Mouse (Mus musculus): ENCODE data around the gene Pgm1. TPM values are rescaled to one million over a fixed set of nuclear protein-coding genes. Genes with fewer than 3 reads are reported as not detected.

Gene Pgm1
- polyA plus RNA-seq, 1 experiment from 2014 or later, result 41.1 TPM

GRCm38 (mm10) chr4:100032608-100033007 lies 103.4 kb downstream of the Pgm1 start:
- Histone ChIP-seq H3K36me3 (no peaks in the 10 kb centered on the region), H3K4me3 (no peak overlapping the region), H3K4me1 (peaks cover 4% of the 10 kb centered on the region; the same call in 1 of the 2 replicates), H3K9ac (no peak overlapping the region), H3K27ac (no peak overlapping the region), H3K27me3 (replicated peaks) (no peaks in the 10 kb centered on the region), H3K9me3 (no peaks in the 10 kb centered on the region), H3K4me2 (replicated peaks) (no peak overlapping the region)
- WGBS, result 92% methylated on average over 7 of the region's 7 CpGs
- no peak for ATAC-seq (ENCODE audit: low FRiP score, low read depth)

DNA sequence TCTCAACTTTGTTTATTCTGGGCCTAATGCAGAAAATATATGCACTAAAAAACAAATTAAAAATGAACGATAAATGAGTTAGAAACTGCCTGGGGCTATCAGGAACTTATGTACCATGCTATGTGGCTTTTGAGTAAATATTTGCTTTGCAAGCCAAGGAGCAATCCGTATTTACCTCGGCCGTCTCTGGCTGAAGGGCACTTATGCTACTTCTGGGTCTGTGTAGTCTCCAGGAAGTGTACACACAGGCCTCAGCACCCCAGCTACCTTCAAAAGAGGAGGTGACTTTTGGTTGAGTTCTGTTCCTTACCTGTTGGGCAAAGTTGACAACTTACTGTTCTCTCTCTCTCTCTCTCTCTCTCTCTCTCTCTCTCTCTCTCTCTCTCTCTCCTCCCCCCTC lies 104.7 kb downstream of the Pgm1 start:
- no peaks in the 10 kb centered on the region for H3K27me3 ChIP-seq (replicated peaks)
- 88% methylated on average over 4 of the region's 4 CpGs for WGBS
- H3K36me3 ChIP-seq, result no peaks in the 10 kb centered on the region
- no peak for ATAC-seq (ENCODE audit: low FRiP score, low read depth)
- no peak overlapping the region for H3K27ac ChIP-seq
- no peak overlapping the region for H3K9ac ChIP-seq
- peaks cover 4% of the 10 kb centered on the region; the same call in 1 of the 2 replicates for H3K4me1 ChIP-seq
- no peak overlapping the region for H3K4me2 ChIP-seq (replicated peaks)
- no peaks in the 10 kb centered on the region for H3K9me3 ChIP-seq
- no peak overlapping the region for H3K4me3 ChIP-seq

DNA sequence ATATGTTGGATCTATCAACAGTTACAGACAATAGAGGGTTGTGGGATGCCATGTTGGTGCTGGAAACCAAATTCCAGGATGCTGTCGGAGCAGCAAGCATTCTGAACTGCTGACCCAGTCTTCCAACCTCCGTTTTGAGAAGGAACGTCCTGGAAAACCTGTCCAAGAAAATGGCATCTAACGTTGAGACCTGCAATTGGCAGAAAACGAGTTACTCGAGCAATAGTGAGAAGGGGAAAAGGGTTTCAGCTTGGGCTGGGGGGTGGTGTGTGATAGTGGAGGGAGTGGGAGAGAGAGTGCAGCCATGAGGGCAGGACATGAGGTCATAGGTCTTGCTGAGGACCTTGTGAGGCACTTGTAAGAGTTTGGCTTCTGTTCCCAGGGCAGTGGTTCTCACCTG lies 105.8 kb downstream of the Pgm1 start:
- Histone ChIP-seq H3K27ac (no peak overlapping the region), H3K9me3 (no peaks in the 10 kb centered on the region), H3K36me3 (no peaks in the 10 kb centered on the region), H3K9ac (no peak overlapping the region), H3K27me3 (replicated peaks) (no peaks in the 10 kb centered on the region), H3K4me2 (replicated peaks) (no peak overlapping the region), H3K4me3 (no peak overlapping the region), H3K4me1 (peaks cover 4% of the 10 kb centered on the region; the same call in 1 of the 2 replicates)
- ATAC-seq (ENCODE audit: low FRiP score, low read depth), result no peak
- WGBS, result 87% methylated on average over 6 of the region's 6 CpGs

DNA sequence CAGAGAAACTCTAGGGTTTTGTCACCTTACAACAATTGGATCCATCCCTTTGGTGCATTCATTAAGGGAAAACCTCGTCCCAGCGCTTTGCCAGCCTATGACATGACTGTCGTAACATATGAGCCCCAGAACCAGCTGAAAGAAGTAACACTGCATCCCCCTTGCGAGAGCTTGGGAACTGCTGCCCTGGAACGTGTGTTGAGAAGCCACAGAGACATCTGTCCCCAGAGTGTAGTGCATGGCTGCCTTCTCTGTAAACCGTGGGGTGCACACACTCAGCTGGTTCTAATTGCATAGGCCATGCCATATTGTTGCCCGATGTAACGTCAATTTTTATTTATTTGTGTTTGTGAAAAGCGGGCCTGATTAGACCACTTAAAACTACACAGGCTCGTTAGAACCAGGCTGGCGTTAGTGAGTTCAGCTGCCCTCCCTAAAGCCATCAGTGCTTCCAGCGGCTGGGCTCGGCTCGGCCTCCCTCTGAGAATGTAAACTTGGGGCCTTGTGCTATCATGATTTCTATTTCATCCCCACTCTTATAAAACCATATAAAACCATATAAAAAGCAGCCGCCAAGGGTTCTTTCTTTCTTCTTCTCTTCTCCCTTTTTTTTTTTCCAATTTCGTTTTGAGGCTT lies 106.8 kb downstream of the Pgm1 start:
- Histone ChIP-seq H3K27ac (no peak overlapping the region), H3K27me3 (replicated peaks) (no peaks in the 10 kb centered on the region), H3K4me1 (peaks cover 4% of the 10 kb centered on the region; the same call in 1 of the 2 replicates), H3K4me2 (replicated peaks) (no peak overlapping the region), H3K9me3 (no peaks in the 10 kb centered on the region), H3K4me3 (no peak overlapping the region), H3K36me3 (no peaks in the 10 kb centered on the region), H3K9ac (no peak overlapping the region)
- no peak for ATAC-seq (ENCODE audit: low FRiP score, low read depth)
- WGBS, result 37% methylated on average over 16 of the region's 16 CpGs

Other genes starting within 250 kb of the Pgm1 start
- gene Alg6, start 213.8 kb upstream of the Pgm1 start, polyA plus RNA-seq (2016; fragmentation: Nextera tagmentation; extraction: Ambion mirVana), result 13.4 and 13.7 TPM in 2 replicates
- gene Efcab7, start 100.2 kb upstream of the Pgm1 start, polyA plus RNA-seq (2016; fragmentation: Nextera tagmentation; extraction: Ambion mirVana), result 16.9 and 26.9 TPM in 2 replicates
- 33.5 and 33.6 TPM in 2 replicates for gene Itgb3bp, start 399 bp downstream of the Pgm1 start, polyA plus RNA-seq (2016; fragmentation: Nextera tagmentation; extraction: Ambion mirVana)
- 4.3 and 5.6 TPM in 2 replicates for gene Ror1, start 166.4 kb downstream of the Pgm1 start, polyA plus RNA-seq (2016; fragmentation: Nextera tagmentation; extraction: Ambion mirVana)

Data from neural tube, embryonic 12.5 days (tissue).